Mouse (Mus musculus) T-helper 2 cell (primary cell): ENCODE data around the gene Btbd35f10.
"Not testable (repeated sequence)": the region's sequence is repeated elsewhere in the genome, so short reads cannot be mapped to it uniquely, and the experiment has no call there.

Source experiments
- in situ Hi-C: fragments of 300-600 bp; cut with MboI, MseI; formaldehyde crosslinking; loops from one replicate; pipeline ENCODE4 v1.15.1; 2025; ENCODE audit warnings: high pct_unique_total_duplicates

The Btbd35f10 gene

DNA sequence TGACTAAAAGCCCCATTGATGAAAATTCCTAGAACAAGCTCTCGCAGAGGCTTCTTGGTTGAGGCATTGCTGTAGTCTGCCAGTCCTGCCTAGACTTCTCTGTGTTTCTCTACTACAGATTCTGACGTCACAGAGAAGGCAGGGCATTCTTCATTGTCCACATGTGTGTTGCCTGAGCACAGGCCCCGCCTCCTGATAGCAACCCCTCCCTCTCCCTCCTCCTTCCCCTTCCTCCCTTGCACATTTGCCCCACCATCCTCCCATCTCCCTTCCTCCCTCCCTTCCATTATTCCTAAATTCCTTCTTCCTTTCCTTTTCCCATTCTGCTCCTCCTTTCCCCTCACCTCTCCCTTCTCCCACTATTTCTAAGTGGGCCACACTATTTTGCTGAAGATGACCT, at the start of gene Btbd35f10:
Btbd35f10 (minus strand) TSS at position 101 of the 400 bp plus-strand sequence.
- in situ Hi-C loops = not testable (repeated sequence)
